Mouse (Mus musculus) bone marrow, adult 2 months (tissue): Measurements from ENCODE around the gene Irgc1.

Experiments
- CTCF ChIP-seq: fragments of 200-500 bp; IDR thresholded peaks from 2 replicates; pipeline ENCODE4 v1.5.1; 2011; ENCODE audit warnings: low read length, control low read depth; ENCODE audit not compliant: control insufficient read depth, insufficient read depth
- POLR2A ChIP-seq: fragments of 200-500 bp; IDR thresholded peaks from 2 replicates; pipeline ENCODE4 v1.6.1; 2011; ENCODE audit warnings: low read depth, mild to moderate bottlenecking, control low read depth, low read length, borderline replicate concordance; ENCODE audit not compliant: control insufficient read depth

- TF ChIP-seq POLR2A = no peak
- TF ChIP-seq CTCF = no peak
Observed at GRCm38 (mm10) chr7:24459843-24460242, 7.7 kb upstream of the Irgc1 start.
